In the genomic region with DNA sequence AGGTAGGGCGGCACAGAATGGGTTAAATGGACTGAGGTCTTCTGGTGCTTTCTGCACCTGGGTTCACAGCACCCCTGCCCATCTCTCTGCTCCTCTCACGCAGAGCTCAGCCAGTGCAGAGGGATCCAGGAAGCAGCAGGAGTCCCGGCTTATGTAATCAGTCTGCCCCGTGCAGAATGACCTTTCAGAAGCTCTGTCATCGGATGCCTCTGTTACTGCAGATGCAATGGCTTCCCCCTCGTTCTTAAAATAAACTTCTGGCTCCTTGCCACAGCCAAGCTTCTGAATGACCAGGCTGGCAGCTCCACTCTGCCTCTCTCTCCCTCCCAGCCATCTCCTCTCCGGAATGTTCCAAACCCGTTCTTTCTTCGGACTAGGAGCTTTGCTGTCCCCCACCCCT, we compare ENCODE assay signal across 8 mouse cellular contexts.
DNase-seq lines count a peak whose midpoint lies in the region; ATAC-seq lines count a peak whose summit lies in the region.

No protein-coding gene starts in this region.

- H3K27me3 ChIP-seq in embryonic facial prominence, embryonic 10.5 days (replicated peaks; ENCODE audit: low read depth, poor library complexity, severe bottlenecking): no peaks in the 10 kb centered on the region
- no peaks in the 10 kb centered on the region for H3K27me3 ChIP-seq in midbrain, embryonic 12.5 days

- H3K27ac ChIP-seq in embryonic facial prominence, embryonic 10.5 days (replicated peaks): 0 out of 2 replicates have a peak overlapping the region, but pooled peaks have one; percentile 44
- H3K27ac ChIP-seq in midbrain, embryonic 12.5 days (replicated peaks): peak overlapping the region; percentile 82

- DNase-seq in brain, adult 2 months (ENCODE audit: low read depth, low spot score): peak; percentile 96
- DNase-seq in embryonic facial prominence, embryonic 10.5 days (ENCODE audit: low spot score): peak; percentile 39
- DNase-seq in heart, adult 9 months (ENCODE audit: low spot score in 2 of 2): peak; percentile 83 to 85
- peak; percentile 41 to 58 for DNase-seq in kidney, adult 8-10 months
- DNase-seq in left cerebral cortex, postnatal 36 days (ENCODE audit: low spot score in 2 of 2): peak; percentile 67 to 72
- peak; percentile 84 for DNase-seq in telencephalon, adult 2 months (ENCODE audit: low read depth, low spot score)
- no peak for DNase-seq in c-Kit-positive CD71-positive TER-119-positive erythroid progenitor cells, embryonic 14.5 days (ENCODE audit: low spot score)

- H3K4me3 ChIP-seq in embryonic facial prominence, embryonic 10.5 days: no peak overlapping the region
- H3K4me3 ChIP-seq in midbrain, embryonic 12.5 days: no peak overlapping the region

- H3K4me1 ChIP-seq in embryonic facial prominence, embryonic 10.5 days: peaks cover 50% of the 10 kb centered on the region
- H3K4me1 ChIP-seq in midbrain, embryonic 12.5 days: peaks cover 95% of the 10 kb centered on the region

- WGBS in embryonic facial prominence, embryonic 10.5 days: 20% methylated on average over 9 of the region's 9 CpGs
- 20% methylated on average over 9 of the region's 9 CpGs for WGBS in midbrain, embryonic 12.5 days

- no peaks in the 10 kb centered on the region for H3K9me3 ChIP-seq in embryonic facial prominence, embryonic 10.5 days
- no peaks in the 10 kb centered on the region for H3K9me3 ChIP-seq in midbrain, embryonic 12.5 days

- H3K9ac ChIP-seq in midbrain, embryonic 12.5 days (replicated peaks): no peak overlapping the region

- intact Hi-C loops in left cerebral cortex, postnatal 36 days (cut with DNase I): no loop called here

- no peaks in the 10 kb centered on the region for H3K36me3 ChIP-seq in embryonic facial prominence, embryonic 10.5 days (replicated peaks)
- H3K36me3 ChIP-seq in midbrain, embryonic 12.5 days: peaks cover 4% of the 10 kb centered on the region; the same call in 1 of the 2 replicates

- H3K4me2 ChIP-seq in midbrain, embryonic 12.5 days (replicated peaks): peak overlapping the region; percentile 15

- ATAC-seq in midbrain, embryonic 12.5 days (ENCODE audit: low FRiP score, low read depth): no peak
